Mouse (Mus musculus) adrenal gland, postnatal 25 days (tissue): ENCODE measurements around the gene Atp5b. TPM values are rescaled to one million over a fixed set of nuclear protein-coding genes. Genes with fewer than 3 reads are reported as not detected.

Source experiments
- DNase-seq: peaks from one replicate; pipeline ENCODE4 v3.0.0; 2021; ENCODE audit warnings: mixed read lengths
- microRNA-seq, 2 experiments: library from miRNA; unstranded; fragments of <30 nt; microRNA quantifications; one replicate each; pipeline ENCODE4 v1.2.0; 2021
- total RNA-seq: library from RNA; stranded (reverse); gene quantifications from 2 replicates; pipeline ENCODE4 v1.2.3, GENCODE M21; 2021

The Atp5b gene
- total RNA-seq, 1 experiment from 2014 or later: 2,437 TPM

GRCm38 (mm10) chr10:128096693-128097586 lies 13.9 kb downstream of the Atp5b start:
- peak; percentile 90 for DNase-seq

DNA sequence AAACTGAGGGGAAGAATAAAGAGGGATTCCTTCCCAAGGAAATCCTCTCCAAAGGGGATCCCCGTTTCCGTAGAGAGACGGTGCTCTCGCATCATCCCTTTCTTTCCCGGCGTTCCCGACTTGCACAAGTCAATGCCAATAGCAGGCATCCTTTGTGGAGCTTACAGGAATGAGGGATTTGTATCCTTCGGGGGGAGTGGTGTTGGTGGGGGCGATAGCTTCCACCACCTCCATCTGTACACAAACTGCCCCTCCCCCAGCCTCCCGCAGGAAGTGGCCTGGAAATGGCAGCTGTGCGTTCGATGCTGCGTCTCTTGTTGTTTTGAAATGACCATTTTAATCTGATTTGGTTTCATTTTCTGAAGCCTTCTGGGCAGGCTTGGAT lies 14.5 kb downstream of the Atp5b start:
- DNase-seq: peak; percentile 72

DNA sequence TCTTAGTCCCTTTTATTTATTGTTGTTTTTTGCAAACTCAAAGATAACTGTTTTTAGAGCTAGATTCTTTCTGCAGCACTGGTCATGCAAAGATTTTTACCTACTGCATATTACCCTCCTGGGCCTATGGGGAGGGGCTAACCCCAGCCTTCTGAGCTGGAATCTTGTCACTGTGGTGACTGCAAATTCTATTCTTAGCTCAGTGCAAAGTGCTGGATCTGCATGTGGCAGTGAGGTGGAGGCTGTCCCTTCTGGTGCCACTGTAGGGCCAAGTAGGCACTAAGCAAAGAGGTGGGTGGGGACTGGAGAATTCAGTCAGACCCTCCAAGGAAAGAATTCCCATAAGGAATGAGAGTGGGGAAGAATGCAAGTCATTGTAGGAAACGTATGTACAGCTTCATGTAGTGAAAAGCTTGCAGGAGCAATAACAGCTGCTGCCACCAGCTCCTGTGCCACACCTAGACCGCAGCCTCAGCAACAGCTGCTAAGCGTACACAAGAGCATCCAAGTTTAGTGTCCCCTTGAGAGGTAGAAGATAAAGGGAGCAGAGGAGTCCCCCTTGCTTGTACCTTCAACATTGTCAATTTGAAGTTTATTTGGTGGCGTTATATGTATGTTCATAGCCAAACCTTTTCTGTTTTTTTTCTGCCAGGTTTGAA lies 27.2 kb downstream of the Atp5b start:
- DNase-seq: no peak

DNA sequence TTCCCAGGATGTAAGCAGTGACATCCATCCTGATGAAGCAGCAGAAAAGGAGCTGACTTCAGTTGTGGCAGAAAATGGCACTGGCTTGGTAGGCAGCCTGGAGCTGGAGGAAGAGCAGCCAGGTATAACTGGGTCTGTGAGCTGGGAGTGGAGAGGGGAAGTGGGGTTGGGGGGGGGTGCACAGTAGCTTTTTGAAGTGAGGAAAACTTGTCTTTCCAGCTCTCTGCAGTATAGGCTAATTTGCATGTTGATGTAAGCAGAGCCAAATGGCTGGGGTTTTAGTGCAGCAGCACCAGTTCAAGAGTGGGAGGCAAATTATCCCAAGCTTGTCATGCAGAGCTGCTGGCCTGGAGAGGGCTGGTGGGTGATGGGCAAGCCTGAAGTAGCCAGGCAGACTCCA lies 28.2 kb downstream of the Atp5b start:
- no peak for DNase-seq

DNA sequence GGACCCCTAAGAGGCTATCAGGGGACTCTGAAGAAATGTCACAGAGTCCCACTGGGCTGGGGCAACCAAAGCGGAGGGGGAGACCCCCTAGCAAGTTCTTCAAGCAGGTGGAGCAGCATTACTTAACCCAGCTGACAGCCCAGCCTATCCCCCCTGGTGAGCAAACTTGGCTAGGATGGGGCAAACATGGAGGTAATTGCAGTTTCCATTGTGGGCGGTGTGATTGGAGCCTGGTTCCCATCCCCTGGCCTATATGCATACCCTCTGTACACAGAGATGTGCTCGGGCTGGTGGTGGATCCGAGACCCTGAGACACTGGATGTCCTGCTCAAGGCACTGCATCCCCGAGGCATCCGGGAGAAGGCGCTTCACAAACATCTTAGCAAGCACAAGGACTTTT lies 40.8 kb downstream of the Atp5b start:
- DNase-seq: no peak

GRCm38 (mm10) chr10:128124831-128125230 lies 41.8 kb downstream of the Atp5b start:
- no peak for DNase-seq

GRCm38 (mm10) chr10:128125951-128126350 lies 42.9 kb downstream of the Atp5b start:
- no peak for DNase-seq

- no peak for DNase-seq
These were observed 44.4 kb downstream of the Atp5b start for GRCm38 (mm10) chr10:128127497-128127896.

- no peak for DNase-seq
These were observed 45.1 kb downstream of the Atp5b start for GRCm38 (mm10) chr10:128128143-128128542.

GRCm38 (mm10) chr10:128131297-128131696 lies 48.2 kb downstream of the Atp5b start:
- no peak for DNase-seq

DNA sequence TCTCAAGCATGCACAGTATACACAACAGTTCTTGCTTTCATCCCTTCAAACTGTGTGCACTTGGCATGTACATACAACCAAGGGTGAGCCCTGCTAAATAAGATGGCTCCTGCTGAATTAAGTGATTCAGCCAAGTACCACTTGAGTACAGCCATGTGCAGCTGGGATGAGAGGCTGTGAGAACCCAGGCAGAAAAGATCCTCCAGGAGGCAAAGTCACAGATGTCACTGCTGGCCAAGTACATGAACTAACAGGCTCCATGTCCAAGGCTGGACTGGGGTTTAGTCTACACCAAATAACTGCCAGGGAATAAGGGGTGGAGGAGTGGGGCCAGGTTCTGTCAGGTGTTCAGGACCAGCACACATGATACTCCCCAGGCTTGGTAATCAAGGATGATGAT lies 48.7 kb downstream of the Atp5b start:
- DNase-seq: no peak

DNA sequence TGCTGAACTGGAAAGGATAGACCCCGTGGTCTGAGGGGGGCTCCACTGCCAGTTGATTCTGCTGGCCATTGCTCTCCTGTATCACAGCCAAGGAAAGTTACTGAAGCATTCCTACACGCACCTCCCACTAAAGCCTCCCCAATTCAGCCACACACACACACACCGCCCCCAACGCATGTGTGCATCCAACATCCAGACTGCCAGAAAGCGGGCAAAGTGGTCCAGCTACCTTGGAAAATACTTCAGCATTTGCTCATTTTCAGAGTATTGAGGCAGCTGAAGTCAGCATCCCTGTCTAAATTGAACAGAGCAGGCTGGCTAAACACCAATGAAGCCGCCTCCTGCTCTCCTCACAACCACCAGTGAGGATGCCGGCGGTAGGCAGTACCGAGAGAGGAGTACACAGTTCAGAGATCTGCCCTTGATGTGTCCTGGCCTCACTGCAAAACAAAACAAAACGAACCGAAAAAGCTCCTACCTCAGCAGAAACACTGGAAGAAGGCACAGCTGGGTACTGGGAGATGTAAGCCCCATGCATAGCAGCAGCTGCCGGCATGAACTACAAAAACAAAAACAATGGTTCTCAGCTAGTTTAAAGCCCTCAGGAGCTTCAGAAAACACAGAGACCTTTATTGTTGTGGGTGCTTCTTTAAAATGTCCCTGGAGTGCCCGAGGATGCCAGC lies 50.7 kb downstream of the Atp5b start:
- DNase-seq: no peak

GRCm38 (mm10) chr10:128135374-128135773 lies 52.3 kb downstream of the Atp5b start:
- DNase-seq: no peak

Small RNA genes lying within 50 kb of the gene (microRNA-seq; reads per million reads assigned to microRNA genes)
- 42.0 to 47.0 reads per million in 2 experiments for gene Mir677

Other genes starting within 250 kb of the Atp5b start
- gene Rdh19, start 233.3 kb upstream of the Atp5b start, total RNA-seq: not detected in 2 replicates
- gene Rdh16f2, start 216.8 kb upstream of the Atp5b start, total RNA-seq: not detected in 2 replicates
- 5.8 TPM in 1 of 2 replicates, not detected in the other for gene Rdh7, start 194.5 kb upstream of the Atp5b start, total RNA-seq
- 0.82 and 2.6 TPM in 2 replicates for gene Sdr9c7, start 184.8 kb upstream of the Atp5b start, total RNA-seq
- 1.1 TPM in 1 of 2 replicates, not detected in the other for gene Hsd17b6, start 75.7 kb upstream of the Atp5b start, total RNA-seq
- 6.6 and 6.8 TPM in 2 replicates for gene Prim1, start 68.1 kb upstream of the Atp5b start, total RNA-seq
- 566 and 612 TPM in 2 replicates for gene Naca, start 47.7 kb upstream of the Atp5b start, total RNA-seq
- 167 and 204 TPM in 2 replicates for gene Ptges3, start 24.3 kb upstream of the Atp5b start, total RNA-seq
- 52.2 and 73.2 TPM in 2 replicates for gene Baz2a, start 8.3 kb downstream of the Atp5b start, total RNA-seq
- gene Rbms2, start 97.0 kb downstream of the Atp5b start, total RNA-seq: 84.6 and 85.7 TPM in 2 replicates
- gene Gls2, start 111.2 kb downstream of the Atp5b start, total RNA-seq: 1.3 and 5.5 TPM in 2 replicates
- gene Spryd4, start 128.5 kb downstream of the Atp5b start, total RNA-seq: 15.3 and 18.0 TPM in 2 replicates
- not detected in 2 replicates for gene Mip, start 142.6 kb downstream of the Atp5b start, total RNA-seq
- gene Timeless, start 148.8 kb downstream of the Atp5b start, total RNA-seq: 14.1 and 20.7 TPM in 2 replicates
- gene Apon, start 170.8 kb downstream of the Atp5b start, total RNA-seq: 0.30 and 2.8 TPM in 2 replicates
- gene Apof, start 185.4 kb downstream of the Atp5b start, total RNA-seq: 9.7 and 10.0 TPM in 2 replicates
- 37.2 and 52.6 TPM in 2 replicates for gene Stat2, start 187.3 kb downstream of the Atp5b start, total RNA-seq
- not detected in 2 replicates for gene Il23a, start 215.5 kb downstream of the Atp5b start, total RNA-seq
- 28.9 and 32.7 TPM in 2 replicates for gene Pan2, start 220.1 kb downstream of the Atp5b start, total RNA-seq
- 164 and 206 TPM in 2 replicates for gene Cnpy2, start 239.2 kb downstream of the Atp5b start, total RNA-seq